Mouse (Mus musculus) hindbrain, embryonic 16.5 days (tissue): ENCODE measurements around the gene Car6. TPM values are rescaled to one million over a fixed set of nuclear protein-coding genes. Genes with fewer than 3 reads are reported as not detected.

Experiments used
- ATAC-seq: fragments of 200-750 bp; cut with Nextera tagmentation; 2 replicates; pipeline ENCODE4 v1.8.0; 2017; ENCODE audit warnings: moderate TSS enrichment, moderate library complexity
- H3K27ac ChIP-seq: fragments of 300-500 bp; sonication (generic); 2 replicates; pipeline ENCODE4 v1.5.1; 2014; ENCODE audit warnings: low read depth, mild to moderate bottlenecking, control low read depth, low read length, moderate library complexity
- H3K27me3 ChIP-seq: fragments of 300-500 bp; sonication (generic); replicated peaks from 2 replicates; pipeline ENCODE4 v1.6.1; 2014; ENCODE audit warnings: low read length; ENCODE audit not compliant: control insufficient read depth, insufficient read depth
- H3K36me3 ChIP-seq: fragments of 300-500 bp; sonication (generic); 2 replicates; pipeline ENCODE4 v1.6.1; 2014; ENCODE audit warnings: mild to moderate bottlenecking, low read length, moderate library complexity, mixed read lengths; ENCODE audit not compliant: control insufficient read depth, insufficient read depth
- H3K4me1 ChIP-seq: fragments of 300-500 bp; sonication (generic); 2 replicates; pipeline ENCODE4 v1.6.1; 2014; ENCODE audit warnings: low read depth, low read length; ENCODE audit not compliant: control insufficient read depth, insufficient read depth
- H3K4me2 ChIP-seq: fragments of 300-500 bp; sonication (generic); 2 replicates; pipeline ENCODE4 v1.6.1; 2014; ENCODE audit warnings: mild to moderate bottlenecking, low read length, control low read depth, moderate library complexity
- H3K4me3 ChIP-seq: fragments of 300-500 bp; sonication (generic); 2 replicates; pipeline ENCODE4 v1.5.1; 2014; ENCODE audit warnings: mild to moderate bottlenecking, low read length, control low read depth, moderate library complexity
- H3K9ac ChIP-seq: fragments of 300-500 bp; sonication (generic); 2 replicates; pipeline ENCODE4 v1.6.1; 2014; ENCODE audit warnings: low read depth, mild to moderate bottlenecking, control low read depth, low read length, moderate library complexity
- H3K9me3 ChIP-seq: fragments of 300-500 bp; sonication (generic); 2 replicates; pipeline ENCODE4 v1.6.1; 2014; ENCODE audit warnings: mild to moderate bottlenecking, low read length, moderate library complexity; ENCODE audit not compliant: control insufficient read depth
- WGBS: fragments of 180-500 bp; shearing (Covaris S2); extraction: QIAGEN DNeasy Blood & Tissue Kit; methylation state at CpG from one replicate; pipeline ENCODE4 v1.1.7; 2014; 5-methylcytosine and 5-hydroxymethylcytosine counted together
- polyA plus RNA-seq: library from polyadenylated mRNA; unstranded; fragments of >200 nt; fragmentation: Nextera tagmentation; extraction: Ambion mirVana; gene quantifications from 2 replicates; pipeline ENCODE4 v1.2.1, GENCODE M21; 2015

Gene Car6
- polyA plus RNA-seq, 1 experiment from 2014 or later, result not detected

GRCm38 (mm10) chr4:150176535-150176934 is 24.6 kb downstream of the Car6 start:
- Histone ChIP-seq H3K4me3 (no peak overlapping the region), H3K27ac (no peak overlapping the region), H3K9ac (no peak overlapping the region), H3K4me1 (no peaks in the 10 kb centered on the region), H3K27me3 (no peaks in the 10 kb centered on the region), H3K9me3 (no peaks in the 10 kb centered on the region), H3K4me2 (no peak overlapping the region), H3K36me3 (no peaks in the 10 kb centered on the region)
- WGBS, result 6% methylated on average over 7 of the region's 7 CpGs
- 0 out of 2 replicates have a peak, but pooled peaks have one; percentile 24 for ATAC-seq

- ATAC-seq, result no peak
- Histone ChIP-seq H3K36me3 (no peaks in the 10 kb centered on the region), H3K4me1 (no peaks in the 10 kb centered on the region), H3K27ac (no peak overlapping the region), H3K9ac (no peak overlapping the region), H3K4me3 (no peak overlapping the region), H3K9me3 (no peaks in the 10 kb centered on the region), H3K4me2 (no peak overlapping the region), H3K27me3 (no peaks in the 10 kb centered on the region)
- WGBS, result 92% methylated on average over 14 of the region's 14 CpGs
Observed at GRCm38 (mm10) chr4:150174027-150174426, 27.1 kb downstream of the Car6 start.

- H3K4me3 ChIP-seq, result no peak overlapping the region
- no peaks in the 10 kb centered on the region for H3K9me3 ChIP-seq
- no peak overlapping the region for H3K9ac ChIP-seq
- ATAC-seq, result 0 out of 2 replicates have a peak, but pooled peaks have one; percentile 20
- 60% methylated on average over 10 of the region's 10 CpGs for WGBS
- no peaks in the 10 kb centered on the region for H3K36me3 ChIP-seq
- no peak overlapping the region for H3K27ac ChIP-seq
- H3K4me2 ChIP-seq, result no peak overlapping the region
- no peaks in the 10 kb centered on the region for H3K4me1 ChIP-seq
- H3K27me3 ChIP-seq, result no peaks in the 10 kb centered on the region
Observed at GRCm38 (mm10) chr4:150173281-150173680, 27.9 kb downstream of the Car6 start.

GRCm38 (mm10) chr4:150172107-150172506 is 29.0 kb downstream of the Car6 start:
- Histone ChIP-seq H3K9ac (no peak overlapping the region), H3K4me2 (no peak overlapping the region), H3K27ac (no peak overlapping the region), H3K36me3 (no peaks in the 10 kb centered on the region), H3K4me1 (no peaks in the 10 kb centered on the region), H3K4me3 (no peak overlapping the region), H3K9me3 (no peaks in the 10 kb centered on the region), H3K27me3 (no peaks in the 10 kb centered on the region)
- WGBS, result 74% methylated on average over 8 of the region's 8 CpGs
- ATAC-seq, result no peak

- no peak for ATAC-seq
- 71% methylated on average over 10 of the region's 10 CpGs for WGBS
Observed at GRCm38 (mm10) chr4:150168406-150168805, 32.7 kb downstream of the Car6 start.

GRCm38 (mm10) chr4:150164875-150165274 is 36.3 kb downstream of the Car6 start:
- Histone ChIP-seq H3K9me3 (no peaks in the 10 kb centered on the region), H3K36me3 (no peaks in the 10 kb centered on the region), H3K27ac (no peak overlapping the region), H3K4me3 (no peak overlapping the region), H3K4me1 (no peaks in the 10 kb centered on the region), H3K27me3 (no peaks in the 10 kb centered on the region), H3K4me2 (no peak overlapping the region), H3K9ac (no peak overlapping the region)
- 34% methylated on average over 13 of the region's 13 CpGs for WGBS
- ATAC-seq, result no peak

More at GRCm38 (mm10) chr4:150168406-150168805, 32.7 kb downstream of the Car6 start:
- Histone ChIP-seq H3K9ac (no peak overlapping the region), H3K4me1 (no peaks in the 10 kb centered on the region), H3K4me2 (no peak overlapping the region), H3K27ac (no peak overlapping the region), H3K9me3 (no peaks in the 10 kb centered on the region), H3K4me3 (no peak overlapping the region), H3K27me3 (no peaks in the 10 kb centered on the region), H3K36me3 (no peaks in the 10 kb centered on the region)

GRCm38 (mm10) chr4:150162561-150163169 is 38.5 kb downstream of the Car6 start:
- Histone ChIP-seq H3K27me3 (no peaks in the 10 kb centered on the region), H3K27ac (no peak overlapping the region), H3K4me3 (no peak overlapping the region), H3K4me1 (no peaks in the 10 kb centered on the region), H3K36me3 (no peaks in the 10 kb centered on the region), H3K9ac (no peak overlapping the region), H3K4me2 (no peak overlapping the region), H3K9me3 (no peaks in the 10 kb centered on the region)
- no peak for ATAC-seq
- WGBS, result 73% methylated on average over 13 of the region's 13 CpGs

GRCm38 (mm10) chr4:150159458-150159857 is 41.7 kb downstream of the Car6 start:
- Histone ChIP-seq H3K9me3 (no peaks in the 10 kb centered on the region), H3K4me3 (no peak overlapping the region), H3K27ac (no peak overlapping the region), H3K27me3 (no peaks in the 10 kb centered on the region), H3K9ac (no peak overlapping the region), H3K4me2 (no peak overlapping the region), H3K4me1 (no peaks in the 10 kb centered on the region), H3K36me3 (no peaks in the 10 kb centered on the region)
- WGBS, result 87% methylated on average over 2 of the region's 2 CpGs
- ATAC-seq, result no peak

- Histone ChIP-seq H3K4me1 (no peaks in the 10 kb centered on the region), H3K4me3 (no peak overlapping the region), H3K9ac (no peak overlapping the region), H3K27ac (no peak overlapping the region), H3K9me3 (no peaks in the 10 kb centered on the region), H3K27me3 (no peaks in the 10 kb centered on the region), H3K36me3 (no peaks in the 10 kb centered on the region), H3K4me2 (no peak overlapping the region)
- no peak for ATAC-seq
- WGBS, result 75% methylated on average over 14 of the region's 14 CpGs
Observed at GRCm38 (mm10) chr4:150157348-150157882, 43.7 kb downstream of the Car6 start.
